Mouse (Mus musculus) adrenal gland, postnatal 14 days (tissue): ENCODE results near the gene Dstyk. TPM values are rescaled to one million over a fixed set of nuclear protein-coding genes. Genes with fewer than 3 reads are reported as not detected.
A peak's percentile ranks its signal among the peaks of the same experiment; 100 is the strongest.

Experiments used
- DNase-seq: peaks from one replicate; pipeline ENCODE4 v3.0.0; 2021; ENCODE audit warnings: mixed read lengths
- total RNA-seq: library from RNA; stranded (reverse); gene quantifications from 2 replicates; pipeline ENCODE4 v1.2.3, GENCODE M21; 2021

Gene Dstyk
- total RNA-seq, 1 experiment from 2014 or later, result 20.1 TPM

DNA sequence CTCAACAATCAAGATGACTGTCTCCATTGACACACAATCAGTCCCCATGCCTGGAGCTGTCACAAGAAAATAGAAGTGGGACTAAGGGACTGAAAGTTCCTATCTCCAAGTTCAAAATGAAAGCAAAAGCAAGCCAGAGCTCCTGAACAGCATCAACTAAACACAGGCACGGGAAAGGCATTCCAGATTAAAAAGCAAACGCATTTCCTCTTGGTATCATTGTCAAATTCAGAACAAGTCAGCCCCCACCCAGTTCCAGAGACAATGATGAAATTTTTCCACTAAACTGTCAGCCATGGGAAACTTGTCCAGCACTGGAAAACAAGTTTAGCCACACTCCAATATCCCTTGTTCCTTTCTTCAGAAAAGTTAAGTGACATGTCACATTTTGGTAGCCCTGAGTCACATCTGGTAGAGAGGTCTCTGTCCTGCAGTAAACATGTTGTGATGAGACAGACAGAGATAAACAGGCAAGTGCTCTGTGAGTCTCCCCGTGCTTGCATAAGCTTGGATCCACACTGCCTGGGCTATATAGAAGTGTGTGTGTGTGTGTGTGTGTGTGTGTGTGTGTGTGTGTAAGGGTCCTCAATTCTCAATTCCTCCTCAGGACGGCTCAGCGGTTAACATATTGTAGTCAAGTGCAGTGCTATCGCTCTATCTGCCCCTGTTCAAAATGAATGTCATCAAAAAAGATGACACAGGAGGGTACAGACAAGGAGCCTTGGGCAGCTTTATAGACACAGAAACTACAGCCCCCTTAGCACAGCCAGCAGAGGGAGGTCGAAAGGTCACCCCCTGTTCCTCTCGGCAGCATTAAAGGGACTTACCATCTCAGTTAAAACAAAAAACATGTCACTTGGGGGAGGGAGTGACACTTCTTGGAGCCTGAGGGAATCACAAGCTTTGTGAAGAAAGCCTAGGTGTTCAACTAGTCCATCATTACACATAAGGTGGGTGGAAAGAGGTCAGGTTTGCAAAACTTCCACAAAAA is 28.2 kb upstream of the Dstyk start:
- DNase-seq, result no peak

DNA sequence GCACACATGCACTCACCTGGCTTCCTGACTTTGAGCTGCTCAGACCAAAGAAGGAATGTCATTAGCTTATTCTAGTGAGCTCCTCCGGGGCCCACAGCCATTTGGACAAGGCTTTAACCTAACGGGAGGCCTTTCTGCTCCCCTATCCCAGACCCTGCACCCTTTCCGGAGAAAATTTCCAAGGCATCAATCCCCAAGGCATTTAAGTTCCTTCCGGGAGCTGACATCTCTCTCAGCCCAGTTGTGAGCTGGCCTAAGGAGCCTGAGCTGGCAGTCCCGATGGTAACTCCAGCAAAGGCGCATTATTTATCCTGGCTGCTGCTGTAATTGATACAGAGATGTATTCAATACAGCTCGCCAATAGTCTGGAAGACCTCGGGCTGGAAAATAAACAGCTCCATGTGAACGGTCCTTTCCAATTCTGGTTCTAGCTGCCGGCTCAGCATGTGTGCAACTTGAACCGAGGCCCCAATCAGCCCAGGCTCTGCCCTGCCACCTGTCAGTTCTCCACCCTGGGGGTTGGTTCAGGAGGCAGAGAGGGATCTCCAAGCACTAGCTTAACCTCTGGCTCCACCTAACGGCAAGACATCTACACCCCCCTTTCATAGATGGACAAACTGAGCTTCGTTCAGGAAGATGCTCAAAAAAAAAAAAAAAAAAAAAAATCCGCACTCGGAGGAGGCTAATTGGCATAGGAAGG is 27.3 kb upstream of the Dstyk start:
- DNase-seq, result no peak

- DNase-seq, result peak; percentile 47
Measured at GRCm38 (mm10) chr1:132390691-132391579, 26.4 kb upstream of the Dstyk start, which contains the start of gene Tmcc2. TSS of gene Tmcc2 (minus strand) at chr1:132391281.

- peak; percentile 81 for DNase-seq
Measured at GRCm38 (mm10) chr1:132391580-132392022, 25.8 kb upstream of the Dstyk start.

- no peak for DNase-seq
Measured at GRCm38 (mm10) chr1:132392872-132393271, 24.5 kb upstream of the Dstyk start.

- DNase-seq, result no peak
Measured at GRCm38 (mm10) chr1:132396705-132397104, 20.6 kb upstream of the Dstyk start.

DNA sequence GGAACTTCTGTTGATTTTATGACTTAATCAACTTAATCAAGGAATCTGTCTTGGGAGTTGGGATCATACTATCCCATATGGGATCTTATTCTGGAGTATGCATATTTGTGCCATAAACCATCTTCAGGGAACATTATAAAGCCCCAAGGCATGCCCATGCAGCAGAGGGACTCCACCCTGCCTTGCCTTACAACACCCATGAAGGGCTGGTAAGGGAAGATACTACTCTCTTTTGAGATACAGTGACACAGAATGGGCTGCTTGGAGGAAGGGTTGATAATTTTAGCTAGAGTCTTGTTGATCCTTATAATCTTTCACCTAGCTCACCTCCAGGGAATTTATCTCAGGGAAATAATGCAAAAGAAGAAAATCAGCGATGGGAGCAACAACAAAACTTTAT is 16.8 kb upstream of the Dstyk start:
- DNase-seq, result no peak

- no peak for DNase-seq
Measured at GRCm38 (mm10) chr1:132401843-132402242, 15.5 kb upstream of the Dstyk start.

DNA sequence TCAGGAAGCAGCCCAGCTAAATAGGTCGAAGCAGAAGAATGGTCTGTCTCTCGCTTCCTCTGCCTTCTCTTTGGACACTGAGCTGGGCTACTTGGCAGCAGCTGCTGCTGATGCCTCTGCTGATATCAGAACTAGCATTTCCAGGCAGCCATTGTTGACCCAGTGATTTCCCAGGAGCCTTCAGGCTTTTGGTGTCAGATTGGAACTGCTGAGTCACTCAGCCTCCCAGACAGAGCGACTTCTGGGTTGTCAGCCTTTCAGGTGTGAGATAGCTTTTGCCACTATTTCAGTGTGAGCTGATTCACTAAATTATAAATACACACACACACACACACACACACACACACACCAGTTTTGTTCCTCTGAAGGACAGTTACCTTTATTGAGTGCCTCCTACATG is 6.7 kb upstream of the Dstyk start:
- DNase-seq, result no peak

DNA sequence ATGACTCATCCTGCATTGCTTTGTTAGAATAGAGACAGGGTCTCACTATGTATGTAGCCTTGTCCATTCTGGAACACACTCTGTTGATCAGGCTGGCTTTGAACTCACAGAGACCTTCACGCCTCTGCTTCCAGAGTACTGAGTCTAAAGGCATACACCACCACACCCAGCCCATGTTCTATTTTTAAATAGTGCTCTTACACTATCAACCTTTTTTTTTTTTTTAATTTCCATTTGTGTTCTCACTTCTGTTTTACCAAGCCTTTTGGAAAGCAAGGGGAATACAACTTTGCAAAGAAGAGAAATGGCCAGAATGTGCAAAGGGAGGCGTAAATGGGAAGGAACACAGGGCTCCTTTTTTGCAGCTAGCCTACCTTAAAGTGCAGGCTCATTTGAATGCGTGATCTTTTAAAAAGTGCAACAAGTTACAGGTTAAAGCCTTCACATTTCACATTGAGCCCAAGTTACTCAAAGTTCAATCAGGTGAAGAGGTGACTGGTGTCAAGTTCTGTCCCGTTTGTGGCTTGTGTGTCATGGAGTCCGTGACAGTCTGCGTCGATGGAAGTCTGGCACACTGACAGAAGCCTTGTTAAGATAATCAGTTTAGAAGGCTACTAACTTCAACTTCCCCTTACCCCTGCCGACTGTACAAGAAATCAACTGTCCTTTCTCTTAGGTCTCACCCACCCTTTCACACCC is 962 bp upstream of the Dstyk start:
- DNase-seq, result peak; percentile 10

DNA sequence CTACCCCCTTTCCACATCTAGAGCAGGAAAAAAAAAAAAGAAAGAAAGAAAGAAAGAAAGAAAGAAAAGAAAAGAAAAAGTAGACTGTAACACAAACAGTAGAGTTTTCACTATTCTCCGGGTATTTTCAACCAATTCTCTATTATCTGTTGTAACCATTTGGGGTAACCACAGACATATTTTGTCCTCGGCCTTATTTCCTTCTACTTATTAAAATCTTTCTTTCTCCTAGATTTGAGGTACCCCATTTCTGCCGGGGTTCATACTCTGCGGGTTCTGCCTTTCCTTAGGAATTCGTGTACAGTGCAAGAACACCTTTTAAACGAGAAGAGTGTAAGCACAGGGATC is 438 bp upstream of the Dstyk start:
- no peak for DNase-seq

DNA sequence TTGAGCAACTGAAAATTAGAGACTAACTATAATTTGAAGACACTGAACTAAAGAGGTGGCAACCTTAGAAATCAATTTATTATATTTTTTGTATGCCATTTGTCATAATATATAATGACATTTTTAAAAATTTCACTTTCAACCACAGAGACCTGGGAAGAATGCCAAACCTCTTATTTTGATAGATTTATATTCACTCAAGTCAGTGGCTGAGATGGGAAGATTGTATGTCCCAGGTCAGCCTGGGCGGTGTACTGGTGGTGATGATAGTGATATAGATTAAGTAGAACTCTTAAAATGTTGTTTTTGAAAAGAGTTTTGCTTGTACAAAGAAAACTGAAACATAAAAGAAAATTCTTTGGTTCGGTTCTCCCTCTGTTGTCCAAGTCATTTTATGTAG is 2.9 kb downstream of the Dstyk start:
- DNase-seq, result no peak

DNA sequence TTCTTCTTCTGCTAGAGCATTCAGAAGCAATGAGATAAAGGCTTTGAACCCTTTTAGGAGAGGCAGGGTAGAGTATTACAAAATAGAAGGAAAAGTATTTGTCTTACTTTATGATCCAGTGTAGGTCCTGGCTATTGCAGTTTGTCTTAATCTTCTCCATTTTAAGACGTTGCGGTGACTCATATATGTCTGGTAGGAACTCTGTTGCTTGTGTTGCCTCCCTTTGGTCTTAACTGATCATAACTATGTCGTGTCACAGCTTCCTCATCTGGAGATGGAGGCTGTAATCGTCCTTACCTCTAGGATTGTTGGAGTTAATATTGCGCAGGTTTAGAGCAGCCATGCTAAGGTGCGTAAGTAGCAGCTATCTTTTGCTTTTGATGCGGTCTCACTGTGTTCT is 3.3 kb downstream of the Dstyk start:
- DNase-seq, result no peak

GRCm38 (mm10) chr1:132422912-132423696 is 5.7 kb downstream of the Dstyk start:
- DNase-seq, result no peak

- DNase-seq, result no peak
Measured at GRCm38 (mm10) chr1:132425600-132425999, 8.2 kb downstream of the Dstyk start.

- no peak for DNase-seq
Measured at GRCm38 (mm10) chr1:132430818-132431217, 13.5 kb downstream of the Dstyk start.

GRCm38 (mm10) chr1:132431716-132432115 is 14.4 kb downstream of the Dstyk start:
- peak; percentile 21 for DNase-seq

DNA sequence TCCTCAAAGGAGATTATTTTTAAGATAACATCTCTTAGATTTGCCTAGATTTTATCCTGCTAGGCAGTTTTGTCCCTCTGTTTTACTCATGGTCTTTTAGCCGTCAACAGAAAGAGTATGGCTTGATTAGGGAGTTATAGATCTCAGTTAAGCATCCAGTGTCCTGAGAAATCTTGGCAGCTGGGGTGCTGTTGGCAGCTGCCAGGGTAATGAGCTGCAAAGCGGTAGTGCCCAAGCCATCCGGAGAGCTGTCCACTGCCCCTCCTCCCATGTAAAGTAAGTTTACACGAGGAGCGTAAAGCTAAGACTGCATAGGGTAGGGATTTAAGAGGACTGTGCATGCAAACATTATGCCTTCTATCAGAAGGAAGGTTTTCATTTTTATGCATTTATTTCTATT is 16.0 kb downstream of the Dstyk start:
- no peak for DNase-seq

DNA sequence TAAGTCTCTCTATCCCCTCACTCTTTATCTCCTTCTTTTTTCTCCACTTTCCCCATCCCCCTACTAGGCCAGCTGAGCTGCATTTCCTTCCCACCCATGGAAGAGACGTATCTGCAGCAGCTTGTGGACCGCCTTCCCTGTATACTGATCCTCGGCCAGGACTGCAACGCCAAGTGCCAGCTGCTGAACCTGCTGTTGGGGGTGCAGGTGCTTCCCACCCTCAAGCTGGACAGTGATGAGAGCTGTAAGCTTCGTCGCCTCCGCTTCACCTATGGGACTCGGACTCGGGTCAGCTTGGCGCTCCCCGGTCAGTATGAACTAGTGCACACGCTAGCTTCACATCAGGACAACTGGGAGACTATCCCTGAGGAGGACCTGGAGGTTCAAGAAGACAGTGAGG is 16.7 kb downstream of the Dstyk start:
- no peak for DNase-seq

DNA sequence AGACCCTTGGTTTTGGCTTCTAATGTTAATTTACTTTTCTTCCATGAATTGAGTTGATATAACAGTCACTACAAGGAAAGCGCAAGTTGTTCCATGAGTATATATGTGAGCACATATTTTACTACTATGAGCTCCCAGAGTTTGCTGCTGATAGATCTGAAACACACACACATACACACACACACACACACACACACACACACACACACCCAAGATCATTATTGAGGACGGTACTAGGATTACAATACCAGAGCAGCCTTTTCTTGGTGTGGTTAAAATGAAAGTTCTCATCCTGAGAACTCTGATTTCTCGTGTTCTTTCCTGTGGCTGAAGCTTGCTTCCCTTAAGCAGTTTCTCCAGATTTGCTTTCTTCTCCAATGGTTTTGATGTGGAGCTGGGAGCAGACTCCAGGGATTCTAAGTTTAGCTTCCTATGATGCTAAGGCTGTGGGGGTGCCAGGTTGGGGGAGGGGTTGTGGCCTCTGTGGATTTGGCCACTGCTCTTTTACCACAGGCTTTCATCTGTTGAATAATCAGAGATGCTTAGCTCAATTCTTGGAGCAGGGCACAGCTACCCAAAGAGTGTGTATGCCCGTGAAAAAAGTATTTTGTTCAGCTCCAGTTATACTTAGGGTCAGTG is 19.1 kb downstream of the Dstyk start:
- DNase-seq, result no peak
